Mouse (Mus musculus) liver, adult 2 months (tissue): ENCODE measurements around the gene Cyp2c23. TPM values are rescaled to one million over a fixed set of nuclear protein-coding genes. Genes with fewer than 3 reads are reported as not detected.

Experiments
- DNase-seq: peaks from one replicate; pipeline ENCODE4 v3.0.0-alpha.2; 2011; ENCODE audit warnings: low read depth, low spot score; ENCODE audit errors: extremely low read depth
- H3K27ac ChIP-seq: fragments of 200-500 bp; replicated peaks from 2 replicates; pipeline ENCODE4 v1.5.1; 2012; ENCODE audit warnings: low read depth, mild to moderate bottlenecking, control low read depth, inconsistent platforms, low read length; ENCODE audit not compliant: insufficient read depth
- H3K27me3 ChIP-seq: fragments of 200-500 bp; 2 replicates; pipeline ENCODE4 v1.6.1; 2012; ENCODE audit warnings: mild to moderate bottlenecking, moderate library complexity, low read length, inconsistent platforms; ENCODE audit not compliant: control insufficient read depth, insufficient read depth
- H3K36me3 ChIP-seq: fragments of 200-500 bp; 2 replicates; pipeline ENCODE4 v1.6.1; 2012; ENCODE audit warnings: low read length, inconsistent platforms; ENCODE audit not compliant: control insufficient read depth, insufficient read depth
- H3K4me1 ChIP-seq: fragments of 200-500 bp; 2 replicates; pipeline ENCODE4 v1.6.1; 2011; ENCODE audit warnings: low read length; ENCODE audit not compliant: control insufficient read depth, insufficient read depth
- H3K4me3 ChIP-seq: fragments of 200-500 bp; 2 replicates; pipeline ENCODE4 v1.5.1; 2011; ENCODE audit warnings: low read depth, mild to moderate bottlenecking, control low read depth, low read length, moderate library complexity; ENCODE audit not compliant: insufficient read depth
- H3K79me2 ChIP-seq: fragments of 200-500 bp; 2 replicates; pipeline ENCODE4 v1.6.1; 2012; ENCODE audit warnings: inconsistent platforms, mild to moderate bottlenecking, low read length, moderate library complexity; ENCODE audit not compliant: control insufficient read depth, insufficient read depth
- H3K9ac ChIP-seq: fragments of 200-500 bp; 2 replicates; pipeline ENCODE4 v1.6.1; 2012; ENCODE audit warnings: low read depth, mild to moderate bottlenecking, control low read depth, inconsistent platforms, low read length
- CTCF ChIP-seq: fragments of 200-500 bp; IDR thresholded peaks from 2 replicates; pipeline ENCODE4 v1.5.1; 2011; ENCODE audit warnings: low read depth, low read length, control low read depth
- POLR2A ChIP-seq: fragments of 200-500 bp; IDR thresholded peaks from 2 replicates; pipeline ENCODE4 v1.6.1; 2011; ENCODE audit warnings: low read length, control low read depth; ENCODE audit not compliant: insufficient read depth; ENCODE audit errors: extremely low read depth
- WGBS: fragments of 180-500 bp; shearing (Covaris S2); methylation state at CpG from one replicate; pipeline ENCODE4 v1.1.7; 2018; 5-methylcytosine and 5-hydroxymethylcytosine counted together
- polyA plus RNA-seq: library from polyadenylated mRNA; depleted of rRNA; stranded (reverse); fragments of >200 nt; gene quantifications from 2 replicates; pipeline ENCODE4 v1.2.3, GENCODE M21; 2012; rRNA removed
- total RNA-seq: library from RNA; depleted of rRNA; stranded (reverse); fragments of >200 nt; gene quantifications from 2 replicates; pipeline ENCODE4 v1.2.3, GENCODE M21; 2014; rRNA removed

Cyp2c23 gene
- 233 and 351 TPM in 2 replicates for total RNA-seq
- polyA plus RNA-seq, result 200 and 262 TPM in 2 replicates

DNA sequence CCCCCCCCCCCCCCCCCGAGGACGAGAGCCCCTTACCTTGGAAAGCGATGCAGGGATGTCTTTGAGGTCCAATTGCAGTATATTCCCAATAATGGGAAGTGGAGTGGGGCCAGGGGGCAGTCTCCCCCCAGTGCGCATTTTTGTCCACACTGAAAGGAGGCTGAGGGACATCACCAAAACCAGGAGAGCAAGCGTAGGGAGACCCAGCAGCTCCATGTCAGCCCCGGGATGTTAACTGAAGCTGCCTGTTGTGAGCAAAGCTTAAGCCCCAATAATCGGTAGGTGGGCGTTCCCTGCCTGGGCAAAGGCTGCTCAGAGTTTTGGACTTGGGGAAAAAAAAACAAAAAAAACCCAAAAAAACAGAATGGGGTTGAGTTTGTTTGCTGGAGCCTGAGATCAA is at the start of gene Cyp2c23:
Gene Cyp2c23 (minus strand): TSS at position 237 of the 400 bp plus-strand sequence.
- H3K27ac ChIP-seq, result peak within 1 kb of the TSS; percentile 71
- no peak for TF ChIP-seq CTCF
- peak; percentile 60; the same call in 1 of the 2 replicates for TF ChIP-seq POLR2A
- H3K4me1 ChIP-seq, result peaks cover 20% of the 10 kb centered on the region
- H3K36me3 ChIP-seq, result peaks cover 9% of the 10 kb centered on the region
- peak within 1 kb of the TSS; percentile 47 for H3K4me3 ChIP-seq
- no peaks in the 10 kb centered on the region for H3K27me3 ChIP-seq
- WGBS, result 28% methylated on average over 8 of the region's 8 CpGs
- DNase-seq, result peak; percentile 81
- H3K79me2 ChIP-seq, result peaks cover 2% of the 10 kb centered on the region; the same call in 1 of the 2 replicates
- peak within 1 kb of the TSS; percentile 68 for H3K9ac ChIP-seq

DNA sequence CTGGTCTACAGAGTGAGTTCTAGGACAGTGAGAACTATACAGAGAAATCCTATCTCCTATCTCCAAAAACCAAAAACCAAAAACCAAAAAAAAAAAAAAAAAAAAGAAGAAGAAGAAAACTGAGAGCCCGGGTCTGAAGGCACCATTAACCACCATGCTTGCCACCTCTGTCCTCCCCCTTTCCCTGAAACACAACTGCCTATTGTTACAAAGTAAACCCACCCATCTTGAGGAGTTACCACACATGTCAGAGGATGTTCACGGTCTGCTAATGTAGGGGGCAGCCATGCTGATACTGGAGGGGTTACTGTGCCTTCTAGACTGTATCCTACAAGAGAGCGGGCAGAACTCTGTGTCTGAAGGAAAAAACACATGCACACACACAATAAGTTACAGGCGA is 48.0 kb upstream of the Cyp2c23 start:
- Histone ChIP-seq H3K79me2 (0 out of 2 replicates have a peak, but pooled peaks cover 3% of the 10 kb centered on the region), H3K9ac (no peak overlapping the region), H3K36me3 (peaks cover 70% of the 10 kb centered on the region), H3K27ac (no peak overlapping the region), H3K4me3 (no peak overlapping the region), H3K4me1 (no peaks in the 10 kb centered on the region), H3K27me3 (no peaks in the 10 kb centered on the region)
- TF ChIP-seq CTCF (no peak), POLR2A (no peak)
- WGBS, result 87% methylated on average over 4 of the region's 4 CpGs
- DNase-seq, result no peak

DNA sequence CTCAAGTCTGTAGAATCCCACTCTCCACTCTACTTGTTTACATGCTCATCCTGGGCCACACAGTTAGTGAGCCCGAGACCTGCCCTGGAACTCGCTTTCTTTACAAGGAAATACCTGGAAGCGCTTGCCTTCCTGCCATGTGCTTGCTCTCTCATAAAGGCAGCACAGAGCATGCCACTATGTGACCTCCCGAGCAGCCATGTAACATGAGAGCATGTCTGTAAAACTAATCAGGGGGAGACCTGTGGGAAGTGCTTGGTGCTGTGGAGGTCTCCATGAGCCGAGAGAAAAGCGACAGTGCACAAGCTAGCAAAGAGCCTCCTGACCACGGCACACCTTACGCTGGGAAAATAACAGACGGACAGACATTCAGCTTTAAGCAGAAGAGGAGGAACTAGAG is 47.4 kb upstream of the Cyp2c23 start:
- no peak overlapping the region for H3K27ac ChIP-seq
- no peaks in the 10 kb centered on the region for H3K27me3 ChIP-seq
- H3K4me3 ChIP-seq, result no peak overlapping the region
- 95% methylated on average over 9 of the region's 9 CpGs for WGBS
- H3K79me2 ChIP-seq, result 0 out of 2 replicates have a peak, but pooled peaks cover 3% of the 10 kb centered on the region
- H3K9ac ChIP-seq, result no peak overlapping the region
- TF ChIP-seq CTCF (no peak), POLR2A (no peak)
- no peaks in the 10 kb centered on the region for H3K4me1 ChIP-seq
- H3K36me3 ChIP-seq, result peaks cover 70% of the 10 kb centered on the region
- no peak for DNase-seq

DNA sequence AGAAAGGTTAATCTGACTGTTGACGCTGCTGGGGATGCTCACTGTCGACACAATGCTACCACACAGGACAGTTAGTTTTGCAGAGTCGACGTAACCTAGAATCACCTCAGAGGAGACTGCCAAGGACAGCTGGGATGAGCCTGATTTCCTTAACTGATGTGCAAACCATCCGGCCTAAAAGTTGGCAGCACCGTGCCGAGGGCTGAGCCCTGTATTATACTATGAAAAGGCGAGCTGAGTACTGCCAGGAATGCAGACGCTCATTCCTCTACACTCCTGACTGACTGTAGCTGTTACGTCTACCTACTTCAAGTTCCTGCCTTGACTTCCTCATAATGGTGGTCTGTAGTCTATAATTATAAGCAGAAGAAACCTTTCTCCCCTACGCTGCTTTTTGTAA is 46.0 kb upstream of the Cyp2c23 start:
- Histone ChIP-seq H3K4me3 (no peak overlapping the region), H3K9ac (no peak overlapping the region), H3K4me1 (no peaks in the 10 kb centered on the region), H3K27me3 (no peaks in the 10 kb centered on the region), H3K27ac (no peak overlapping the region), H3K79me2 (0 out of 2 replicates have a peak, but pooled peaks cover 3% of the 10 kb centered on the region), H3K36me3 (peaks cover 67% of the 10 kb centered on the region)
- WGBS, result 77% methylated on average over 11 of the region's 11 CpGs
- DNase-seq, result no peak
- TF ChIP-seq POLR2A, result no peak
- TF ChIP-seq CTCF, result no peak

DNA sequence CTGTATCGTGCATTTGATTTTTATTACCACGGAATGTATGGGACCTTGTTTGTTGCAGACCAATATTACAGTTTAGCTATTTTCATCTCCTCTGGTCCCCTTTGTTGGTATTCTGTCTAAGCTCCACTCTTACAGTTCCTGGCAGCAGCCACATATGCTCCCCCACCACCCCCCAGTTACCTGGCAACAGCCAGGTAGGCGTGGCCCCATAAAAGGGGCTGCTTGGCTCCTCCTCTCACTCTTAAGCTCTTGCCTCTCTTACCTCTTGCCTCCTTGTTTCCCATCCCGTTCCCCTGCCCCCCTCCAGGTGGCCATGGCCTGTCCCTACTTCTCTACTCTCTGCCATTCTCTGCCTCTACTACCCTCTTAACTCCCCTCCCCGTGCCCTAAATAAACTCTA is 42.2 kb upstream of the Cyp2c23 start:
- Histone ChIP-seq H3K4me3 (no peak overlapping the region), H3K9ac (no peak overlapping the region), H3K4me1 (peaks cover 12% of the 10 kb centered on the region), H3K27me3 (no peaks in the 10 kb centered on the region), H3K79me2 (peaks cover 2% of the 10 kb centered on the region; the same call in 1 of the 2 replicates), H3K36me3 (peaks cover 42% of the 10 kb centered on the region), H3K27ac (no peak overlapping the region)
- 86% methylated on average over 5 of the region's 5 CpGs for WGBS
- DNase-seq, result no peak
- TF ChIP-seq CTCF (no peak), POLR2A (no peak)

DNA sequence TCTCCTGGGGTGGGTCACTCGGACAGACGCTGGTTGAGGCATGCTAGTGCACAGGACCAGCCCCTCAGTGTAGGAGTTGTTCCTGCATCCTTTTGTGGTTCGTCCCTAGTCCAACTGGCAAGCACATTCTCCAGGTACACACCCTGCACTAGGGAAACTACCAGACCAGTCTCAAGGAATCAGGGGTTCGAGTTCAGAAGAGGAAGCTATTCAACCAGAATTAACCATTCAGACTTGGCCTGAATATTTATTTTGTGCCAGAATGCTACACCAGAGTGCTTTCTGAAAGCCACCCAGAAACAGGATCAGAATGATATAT is 40.9 kb upstream of the Cyp2c23 start:
- peaks cover 36% of the 10 kb centered on the region for H3K36me3 ChIP-seq
- peak overlapping the region; percentile 84 for H3K4me3 ChIP-seq
- H3K27ac ChIP-seq, result 0 out of 2 replicates have a peak overlapping the region, but pooled peaks have one; percentile 17
- peaks cover 14% of the 10 kb centered on the region for H3K4me1 ChIP-seq
- no peaks in the 10 kb centered on the region for H3K27me3 ChIP-seq
- 4% methylated on average over 4 of the region's 4 CpGs for WGBS
- DNase-seq, result peak; percentile 60
- peaks cover 3% of the 10 kb centered on the region; the same call in 1 of the 2 replicates for H3K79me2 ChIP-seq
- H3K9ac ChIP-seq, result peak overlapping the region; percentile 67
- TF ChIP-seq POLR2A, result no peak
- no peak for TF ChIP-seq CTCF
